Comparison of ENCODE assay signal across 8 mouse cellular contexts in the genomic region with DNA sequence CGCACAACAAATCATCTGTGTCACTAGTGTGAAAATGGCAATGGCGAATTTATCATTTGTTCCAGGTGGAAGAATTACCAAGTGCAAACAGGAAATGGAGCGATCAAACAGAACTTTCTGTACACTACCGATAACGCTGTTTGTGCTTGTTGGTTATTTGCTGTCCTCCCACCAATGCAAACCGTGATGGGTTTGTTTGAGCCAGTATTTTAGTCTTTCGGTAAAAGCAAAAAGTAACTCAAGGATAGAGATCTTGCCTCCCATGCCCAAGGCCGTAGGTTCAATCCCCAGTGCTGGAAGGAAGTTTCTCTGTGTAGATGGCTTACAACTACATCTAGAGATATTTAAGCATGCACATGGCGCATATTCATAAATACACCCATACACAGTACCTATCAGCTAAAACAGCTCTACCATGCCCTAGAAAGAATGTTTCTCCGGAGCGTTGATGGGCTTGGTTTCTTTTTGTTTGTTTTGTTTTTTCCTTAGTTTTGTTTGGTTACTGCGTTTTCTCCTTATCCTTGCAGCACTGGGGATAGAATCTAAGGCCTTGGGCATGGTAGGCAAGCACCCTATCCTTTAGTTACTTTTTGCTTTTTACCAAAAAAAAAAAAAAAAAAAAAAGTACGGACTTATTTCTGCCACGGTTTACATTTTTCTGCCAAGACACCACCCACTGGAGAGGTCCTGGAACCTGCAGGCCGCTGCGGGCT. TPM values are rescaled to one million over a fixed set of nuclear protein-coding genes. Genes with fewer than 3 reads are reported as not detected.
DNase-seq lines count a peak whose midpoint lies in the region; ATAC-seq lines count a peak whose summit lies in the region.

No protein-coding gene starts in this region.

- peak overlapping the region; percentile 62 for H3K4me2 ChIP-seq in kidney, embryonic 15.5 days
- H3K4me2 ChIP-seq in hindbrain, embryonic 13.5 days, result peak overlapping the region; percentile 92
- peak overlapping the region; percentile 90 for H3K4me2 ChIP-seq in midbrain, embryonic 14.5 days (ENCODE audit: low read length)

- WGBS in kidney, embryonic 15.5 days, result 56% methylated on average over 16 of the region's 16 CpGs
- 60% methylated on average over 16 of the region's 16 CpGs for WGBS in hindbrain, embryonic 13.5 days
- 62% methylated on average over 16 of the region's 16 CpGs for WGBS in midbrain, embryonic 14.5 days

- peak overlapping the region; percentile 70; the same call in 1 of the 2 replicates for H3K9ac ChIP-seq in kidney, embryonic 15.5 days
- H3K9ac ChIP-seq in hindbrain, embryonic 13.5 days, result peak overlapping the region; percentile 84
- H3K9ac ChIP-seq in midbrain, embryonic 14.5 days (replicated peaks; ENCODE audit: low read length), result peak overlapping the region; percentile 76

- H3K4me3 ChIP-seq in kidney, embryonic 15.5 days (replicated peaks), result peak overlapping the region; percentile 60
- H3K4me3 ChIP-seq in brown adipose tissue, adult 24 weeks (ENCODE audit: insufficient read depth, low read depth, low read length), result peak overlapping the region; percentile 75
- peak overlapping the region; percentile 88 for H3K4me3 ChIP-seq in hindbrain, embryonic 13.5 days
- peak overlapping the region; percentile 80 for H3K4me3 ChIP-seq in midbrain, embryonic 14.5 days (replicated peaks; ENCODE audit: low read depth, low read length)

- H3K9me3 ChIP-seq in kidney, embryonic 15.5 days (replicated peaks), result no peaks in the 10 kb centered on the region
- no peaks in the 10 kb centered on the region for H3K9me3 ChIP-seq in hindbrain, embryonic 13.5 days
- no peaks in the 10 kb centered on the region for H3K9me3 ChIP-seq in midbrain, embryonic 14.5 days (ENCODE audit: control insufficient read depth, low read length)

- DNase-seq in kidney, postnatal 10 days, result no peak
- peak; percentile 12 for DNase-seq in midbrain, embryonic 14.5 days
- no peak for DNase-seq in urinary bladder, postnatal 4 days (ENCODE audit: low spot score in 2 of 2)
- DNase-seq in T-cell, adult 2 months (ENCODE audit: low spot score), result no peak
- DNase-seq in right cerebral cortex, postnatal 25 days, result no peak

- no peak for ATAC-seq in kidney, embryonic 15.5 days (replicated peaks; ENCODE audit: low FRiP score)
- ATAC-seq in hindbrain, embryonic 13.5 days (ENCODE audit: low FRiP score), result no peak
- no peak for ATAC-seq in midbrain, embryonic 14.5 days (ENCODE audit: low FRiP score, low TSS enrichment)

- peak overlapping the region; percentile 97 for H3K27ac ChIP-seq in kidney, embryonic 15.5 days
- peak overlapping the region; percentile 72 for H3K27ac ChIP-seq in brown adipose tissue, adult 24 weeks (replicated peaks; ENCODE audit: low read depth, low read length)
- H3K27ac ChIP-seq in hindbrain, embryonic 13.5 days, result peak overlapping the region; percentile 96
- peak overlapping the region; percentile 94 for H3K27ac ChIP-seq in midbrain, embryonic 14.5 days (replicated peaks; ENCODE audit: low read depth, low read length)

- 0 out of 2 replicates have a peak, but pooled peaks cover 2% of the 10 kb centered on the region for H3K36me3 ChIP-seq in kidney, embryonic 15.5 days
- H3K36me3 ChIP-seq in hindbrain, embryonic 13.5 days, result no peaks in the 10 kb centered on the region
- H3K36me3 ChIP-seq in midbrain, embryonic 14.5 days (ENCODE audit: control insufficient read depth, insufficient read depth, low read length), result no peaks in the 10 kb centered on the region

- no peaks in the 10 kb centered on the region for H3K27me3 ChIP-seq in kidney, embryonic 15.5 days
- no peaks in the 10 kb centered on the region for H3K27me3 ChIP-seq in hindbrain, embryonic 13.5 days
- H3K27me3 ChIP-seq in midbrain, embryonic 14.5 days (ENCODE audit: control insufficient read depth, insufficient read depth, low read length), result no peaks in the 10 kb centered on the region

- H3K4me1 ChIP-seq in kidney, embryonic 15.5 days, result peaks cover 19% of the 10 kb centered on the region
- H3K4me1 ChIP-seq in brown adipose tissue, adult 24 weeks (ENCODE audit: control insufficient read depth, insufficient read depth, insufficient read length, low read length), result peaks cover 2% of the 10 kb centered on the region; the same call in 1 of the 2 replicates
- H3K4me1 ChIP-seq in hindbrain, embryonic 13.5 days (replicated peaks), result peaks cover 24% of the 10 kb centered on the region
- H3K4me1 ChIP-seq in midbrain, embryonic 14.5 days (ENCODE audit: control insufficient read depth, insufficient read depth, low read length), result peaks cover 14% of the 10 kb centered on the region

RNA-seq across cellular contexts. Expression of gene D030056L22Rik, which starts 0.7 kb away (rescaled TPM):
- 34.6 and 38.9 TPM in 2 replicates for polyA plus RNA-seq in kidney, embryonic 15.5 days (2015; fragmentation: Nextera tagmentation; extraction: Ambion mirVana)
- polyA plus RNA-seq in brown adipose tissue, adult 24 weeks (2012; ENCODE audit: insufficient read depth, insufficient read length, missing spikeins), result 8.0 and 13.2 TPM in 2 replicates
- polyA plus RNA-seq in hindbrain, embryonic 13.5 days (2015; fragmentation: Nextera tagmentation; extraction: Ambion mirVana), result 53.8 and 61.1 TPM in 2 replicates
- 66.5 and 68.7 TPM in 2 replicates for polyA plus RNA-seq in midbrain, embryonic 14.5 days (2014; fragmentation: Nextera tagmentation; extraction: Ambion mirVana)

RNA-seq across cellular contexts. Expression of gene Trpm6, which starts 37.5 kb away (rescaled TPM):
- 0.57 and 0.82 TPM in 2 replicates for polyA plus RNA-seq in kidney, embryonic 15.5 days (2015; fragmentation: Nextera tagmentation; extraction: Ambion mirVana)
- polyA plus RNA-seq in brown adipose tissue, adult 24 weeks (2012; ENCODE audit: insufficient read depth, insufficient read length, missing spikeins), result 0.17 TPM in 1 of 2 replicates, not detected in the other
- 0.25 and 0.30 TPM in 2 replicates for polyA plus RNA-seq in hindbrain, embryonic 13.5 days (2015; fragmentation: Nextera tagmentation; extraction: Ambion mirVana)
- polyA plus RNA-seq in midbrain, embryonic 14.5 days (2014; fragmentation: Nextera tagmentation; extraction: Ambion mirVana), result 0.32 and 0.36 TPM in 2 replicates

RNA-seq across cellular contexts. Expression of gene Carnmt1, which starts 41.7 kb away (rescaled TPM):
- polyA plus RNA-seq in kidney, embryonic 15.5 days (2015; fragmentation: Nextera tagmentation; extraction: Ambion mirVana), result 32.8 and 35.2 TPM in 2 replicates
- 23.7 and 24.6 TPM in 2 replicates for polyA plus RNA-seq in brown adipose tissue, adult 24 weeks (2012; ENCODE audit: insufficient read depth, insufficient read length, missing spikeins)
- 15.2 and 15.8 TPM in 2 replicates for polyA plus RNA-seq in hindbrain, embryonic 13.5 days (2015; fragmentation: Nextera tagmentation; extraction: Ambion mirVana)
- polyA plus RNA-seq in midbrain, embryonic 14.5 days (2014; fragmentation: Nextera tagmentation; extraction: Ambion mirVana), result 18.0 and 18.4 TPM in 2 replicates
